Comparison of ENCODE assay signal across 1 mouse cellular context in genomic region chr13:21784311-21784710, GRCm38 (mm10).
TF ChIP-seq lines count a peak whose summit lies in the region.

No protein-coding gene starts in this region.

TF ChIP-seq in MEL, 35 proteins besides CTCF, POLR2A, EP300 and RAD21:
- TF ChIP-seq MYB (IDR thresholded peaks at IDR 0.05; ENCODE audit: low read depth, low read length) (no peak), ZNF384 (IDR thresholded peaks at IDR 0.05; ENCODE audit: low read depth, low read length) (no peak), NELFE (IDR thresholded peaks at IDR 0.05; ENCODE audit: low read depth, low read length) (no peak), SMC3 (IDR thresholded peaks at IDR 0.05; ENCODE audit: low read depth, low read length) (no peak), GABPA (IDR thresholded peaks at IDR 0.05; ENCODE audit: low read depth, low read length) (no peak)
